Mouse (Mus musculus) heart, embryonic 14.5 days (tissue): ENCODE results near the gene Nt5c1a. TPM values are rescaled to one million over a fixed set of nuclear protein-coding genes. Genes with fewer than 3 reads are reported as not detected.

Source experiments
- ATAC-seq: fragments of 200-750 bp; cut with Nextera tagmentation; 2 replicates; pipeline ENCODE4 v1.8.0; 2017; ENCODE audit warnings: low read depth, moderate TSS enrichment; ENCODE audit not compliant: insufficient number of reproducible peaks, insufficient read depth, low FRiP score
- H3K27ac ChIP-seq, 2 experiments: fragments of 200-500 bp in 1 of 2; fragments of 300-500 bp in 1 of 2; sonication (generic) in 1 of 2; replicated peaks in 1 of 2; 2 replicates each; pipeline ENCODE4 v1.5.1; 2012 to 2014; ENCODE audit warnings: low read depth in 2 of 2, low read length in 2 of 2, control low read depth in 1 of 2, mild to moderate bottlenecking in 1 of 2, mixed read lengths in 1 of 2; ENCODE audit not compliant: control insufficient read depth in 1 of 2, insufficient read depth in 1 of 2
- H3K27me3 ChIP-seq: fragments of 300-500 bp; sonication (generic); 2 replicates; pipeline ENCODE4 v1.6.1; 2014; ENCODE audit warnings: mild to moderate bottlenecking, low read length, control low read depth; ENCODE audit not compliant: control insufficient read depth, insufficient read depth
- H3K36me3 ChIP-seq: fragments of 300-500 bp; sonication (generic); 2 replicates; pipeline ENCODE4 v1.6.1; 2014; ENCODE audit warnings: mild to moderate bottlenecking, control low read depth, low read length, mixed read lengths; ENCODE audit not compliant: control insufficient read depth, insufficient read depth
- H3K4me1 ChIP-seq, 2 experiments: fragments of 200-500 bp in 1 of 2; fragments of 300-500 bp in 1 of 2; sonication (generic) in 1 of 2; 2 replicates each; pipeline ENCODE4 v1.6.1; 2012 to 2014; ENCODE audit warnings: low read length in 2 of 2, control low read depth in 1 of 2, mixed read lengths in 1 of 2; ENCODE audit not compliant: control insufficient read depth in 2 of 2, insufficient read depth in 2 of 2
- H3K4me2 ChIP-seq: fragments of 300-500 bp; sonication (generic); 2 replicates; pipeline ENCODE4 v1.6.1; 2014; ENCODE audit warnings: mild to moderate bottlenecking, low read length
- H3K4me3 ChIP-seq, 2 experiments: fragments of 200-500 bp in 1 of 2; fragments of 300-500 bp in 1 of 2; sonication (generic) in 1 of 2; 2 replicates each; pipeline ENCODE4 v1.5.1; 2012 to 2014; ENCODE audit warnings: low read length in 2 of 2, mild to moderate bottlenecking in 2 of 2, control low read depth in 1 of 2, low read depth in 1 of 2, moderate library complexity in 1 of 2; ENCODE audit not compliant: control insufficient read depth in 1 of 2, insufficient read depth in 1 of 2
- H3K9ac ChIP-seq: fragments of 300-500 bp; sonication (generic); 2 replicates; pipeline ENCODE4 v1.6.1; 2014; ENCODE audit warnings: mild to moderate bottlenecking, low read length
- H3K9me3 ChIP-seq: fragments of 300-500 bp; sonication (generic); 2 replicates; pipeline ENCODE4 v1.6.1; 2016; ENCODE audit warnings: low read length, control low read depth; ENCODE audit not compliant: control insufficient read depth
- WGBS: fragments of 180-500 bp; shearing (Covaris S2); extraction: QIAGEN DNeasy Blood & Tissue Kit; methylation state at CpG from one replicate; pipeline ENCODE4 v1.1.7; 2014; 5-methylcytosine and 5-hydroxymethylcytosine counted together
- polyA plus RNA-seq: library from polyadenylated mRNA; unstranded; fragments of >200 nt; fragmentation: Nextera tagmentation; extraction: Ambion mirVana; gene quantifications from 2 replicates; pipeline ENCODE4 v1.2.1, GENCODE M21; 2014

Nt5c1a gene
- polyA plus RNA-seq, 1 experiment from 2014 or later = 1.7 TPM

DNA sequence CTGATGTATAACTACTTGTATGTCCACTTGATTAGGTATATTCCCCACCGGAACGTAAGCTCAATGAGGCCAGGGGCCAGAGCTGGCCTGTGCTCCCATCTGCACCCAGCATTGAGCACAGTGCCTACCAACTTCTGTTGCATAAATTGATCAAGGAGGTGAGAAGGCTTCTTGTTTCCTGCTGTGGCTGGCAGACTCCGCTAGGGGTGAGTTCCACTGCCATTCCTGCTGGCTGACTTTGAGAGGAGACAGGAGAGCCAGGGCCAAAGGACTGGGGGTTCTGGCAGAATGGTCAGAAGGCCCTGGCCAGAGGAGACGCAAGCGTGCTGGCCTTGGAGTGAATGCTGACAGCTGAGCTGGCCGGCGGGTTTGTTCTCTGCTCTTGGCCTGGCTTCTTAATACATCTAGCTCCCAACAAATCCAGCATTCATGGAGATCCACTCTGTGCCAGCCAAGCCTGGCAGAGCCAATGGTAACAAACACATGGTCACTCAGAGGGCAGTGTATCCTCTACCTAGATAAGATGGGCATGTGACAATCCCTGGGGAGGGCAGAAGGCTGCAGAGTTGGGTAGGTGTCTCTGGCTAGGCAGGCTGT, 47.8 kb downstream of the Nt5c1a start:
- H3K27ac ChIP-seq = peak overlapping the region; percentile 47 to 68
- H3K9me3 ChIP-seq = no peaks in the 10 kb centered on the region
- H3K4me3 ChIP-seq = no peak overlapping the region
- no peaks in the 10 kb centered on the region for H3K27me3 ChIP-seq
- H3K9ac ChIP-seq = peak overlapping the region; percentile 40; the same call in 1 of the 2 replicates
- peaks cover 38 to 47% of the 10 kb centered on the region in 2 experiments for H3K4me1 ChIP-seq
- no peak for ATAC-seq
- WGBS = 57% methylated on average over 7 of the region's 7 CpGs
- H3K36me3 ChIP-seq = no peaks in the 10 kb centered on the region
- H3K4me2 ChIP-seq = no peak overlapping the region

DNA sequence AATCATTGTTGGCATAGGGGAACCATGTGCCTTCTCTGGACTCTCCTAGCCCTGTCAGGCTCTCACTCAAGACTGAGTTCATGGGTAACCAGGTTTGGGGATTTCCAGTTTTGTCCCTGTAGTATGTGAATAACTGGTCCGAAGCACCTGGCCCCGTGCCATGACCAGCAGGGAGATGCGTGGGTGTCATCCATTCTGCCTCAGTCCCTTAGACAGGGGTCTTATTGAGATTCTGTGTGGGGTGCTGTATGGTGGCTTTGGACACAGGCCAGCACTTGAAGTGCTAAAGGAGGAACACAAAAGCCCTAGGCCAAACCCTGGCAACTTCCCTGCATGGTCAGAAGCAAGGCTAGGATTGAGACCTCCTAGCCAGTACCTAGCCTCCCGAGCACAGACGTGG, 50.9 kb downstream of the Nt5c1a start:
- WGBS = 73% methylated on average over 5 of the region's 5 CpGs
- H3K4me2 ChIP-seq = no peak overlapping the region
- H3K27me3 ChIP-seq = no peaks in the 10 kb centered on the region
- H3K9ac ChIP-seq = no peak overlapping the region
- H3K9me3 ChIP-seq = no peaks in the 10 kb centered on the region
- peaks cover 24 to 32% of the 10 kb centered on the region in 2 experiments for H3K4me1 ChIP-seq
- H3K27ac ChIP-seq = no peak overlapping the region
- no peak overlapping the region for H3K4me3 ChIP-seq
- no peaks in the 10 kb centered on the region for H3K36me3 ChIP-seq
- no peak for ATAC-seq

DNA sequence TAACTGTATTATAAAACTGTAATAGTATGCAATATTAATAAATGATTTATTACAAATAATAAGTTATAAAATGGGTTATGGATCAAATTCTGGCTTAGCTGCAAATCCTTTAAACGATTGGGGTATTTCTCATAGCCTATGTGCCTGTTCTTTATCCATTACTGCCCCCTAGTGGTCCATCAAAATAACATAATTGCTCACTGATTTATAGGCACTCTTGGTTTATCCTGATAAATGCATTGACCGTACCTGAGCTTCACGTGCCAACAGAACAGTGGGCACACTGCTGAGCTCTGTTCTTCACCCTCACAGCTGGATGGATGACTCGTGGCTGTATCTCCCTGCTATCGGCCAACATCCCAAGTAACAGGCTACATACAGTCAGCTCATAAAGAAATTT, 53.3 kb downstream of the Nt5c1a start:
- no peak overlapping the region for H3K4me3 ChIP-seq
- H3K9ac ChIP-seq = no peak overlapping the region
- H3K27me3 ChIP-seq = no peaks in the 10 kb centered on the region
- no peak for ATAC-seq
- no peak overlapping the region for H3K4me2 ChIP-seq
- no peaks in the 10 kb centered on the region for H3K9me3 ChIP-seq
- H3K4me1 ChIP-seq = peaks cover 6 to 12% of the 10 kb centered on the region in 2 experiments; a peak in 3 of 4 replicates
- H3K36me3 ChIP-seq = no peaks in the 10 kb centered on the region
- no peak overlapping the region for H3K27ac ChIP-seq
- 20% methylated on average over 5 of the region's 5 CpGs for WGBS

DNA sequence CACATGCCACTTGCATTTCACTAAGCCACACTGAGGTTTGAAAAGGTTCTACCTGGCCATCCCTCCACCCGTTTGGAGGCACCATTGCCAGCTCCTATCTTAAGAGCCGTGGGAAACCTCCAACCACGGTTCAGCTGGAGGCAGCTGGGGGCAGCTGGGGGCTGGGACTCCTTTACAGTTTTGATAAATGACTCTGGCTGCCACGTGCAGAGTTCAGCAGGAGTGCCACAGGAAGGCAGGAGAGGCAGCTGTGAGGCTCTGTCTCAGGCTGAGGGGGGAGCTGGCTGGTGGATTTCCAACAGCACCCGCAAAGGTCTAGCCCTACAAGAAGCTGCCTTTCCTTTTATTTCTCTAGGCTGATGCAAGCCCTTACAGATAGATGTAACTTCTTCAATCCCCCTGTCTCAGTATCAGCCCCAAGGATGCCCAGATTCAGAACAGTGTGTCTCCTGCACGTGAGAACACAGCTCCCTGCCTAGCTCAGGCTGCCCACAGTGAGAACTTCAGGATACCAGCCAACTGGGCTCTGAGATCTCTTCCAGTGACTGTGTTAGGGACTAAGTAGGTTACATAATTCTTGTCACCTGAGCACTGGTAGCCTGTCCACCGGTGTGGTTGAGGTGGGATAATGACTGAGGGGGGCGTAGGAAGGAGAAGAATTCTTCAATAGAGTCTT, 58.9 kb downstream of the Nt5c1a start:
- ATAC-seq = peak; percentile 56; the same call in 1 of the 2 replicates
- no peak overlapping the region for H3K4me3 ChIP-seq

DNA sequence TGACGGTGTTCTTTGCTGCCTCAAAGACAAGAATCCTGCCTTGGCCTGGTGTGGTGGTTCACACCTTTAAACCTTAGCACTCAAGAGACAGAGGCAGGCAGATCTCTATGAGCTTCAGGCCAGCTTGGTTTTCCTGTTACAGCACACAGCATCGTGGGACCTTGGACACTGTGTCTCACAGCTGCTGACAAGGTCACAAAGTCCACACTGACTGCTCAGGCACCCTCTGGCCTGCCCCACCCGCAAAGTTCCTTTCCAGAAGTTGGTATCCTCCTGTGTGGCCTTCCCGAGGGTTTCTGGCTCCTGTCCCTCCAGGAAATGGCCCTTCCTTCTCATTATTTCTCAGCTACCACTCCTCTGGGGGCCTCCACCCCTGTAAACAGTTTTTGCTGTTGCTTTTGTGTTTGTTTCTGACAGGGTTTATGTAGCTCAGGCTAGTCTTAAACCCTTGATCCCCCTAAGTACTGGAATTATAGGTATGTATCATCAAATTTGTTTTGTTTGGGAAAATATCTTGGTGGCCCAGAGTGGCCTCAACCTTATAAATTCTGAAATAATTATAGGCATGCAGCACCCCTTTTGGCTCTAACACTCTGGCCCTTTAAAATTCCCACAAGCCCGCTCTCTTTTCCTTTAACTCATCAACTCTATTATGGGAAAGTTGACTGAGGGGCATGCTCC, 60.6 kb downstream of the Nt5c1a start, which contains the start of gene Pabpc4:
Gene Pabpc4 (plus strand): TSS at position 631 of the 681 bp plus-strand sequence.
- Histone ChIP-seq H3K9ac (no peak within 1 kb of the TSS), H3K4me3 (no peak within 1 kb of the TSS), H3K9me3 (no peaks in the 10 kb centered on the region), H3K36me3 (no peaks in the 10 kb centered on the region), H3K4me2 (no peak within 1 kb of the TSS), H3K27me3 (no peaks in the 10 kb centered on the region), H3K27ac (no peak within 1 kb of the TSS), H3K4me1 (peaks cover 6 to 12% of the 10 kb centered on the region in 2 experiments)
- ATAC-seq = no peak
- WGBS = 55% methylated on average over 5 of the region's 5 CpGs

More for the DNA sequence above, 58.9 kb downstream of the Nt5c1a start:
- Histone ChIP-seq H3K9me3 (no peaks in the 10 kb centered on the region), H3K36me3 (no peaks in the 10 kb centered on the region), H3K9ac (peak overlapping the region; percentile 43; the same call in 1 of the 2 replicates), H3K4me1 (peaks cover 6 to 12% of the 10 kb centered on the region in 2 experiments), H3K27ac (no peak overlapping the region), H3K4me2 (0 out of 2 replicates have a peak overlapping the region, but pooled peaks have one; percentile 2), H3K27me3 (no peaks in the 10 kb centered on the region)
- 19% methylated on average over 8 of the region's 8 CpGs for WGBS

Other genes starting within 250 kb of the Nt5c1a start
- gene Mfsd2a, start 240.3 kb upstream of the Nt5c1a start, polyA plus RNA-seq = 0.38 and 0.42 TPM in 2 replicates
- gene Mycl, start 205.9 kb upstream of the Nt5c1a start, polyA plus RNA-seq = 0.35 and 0.63 TPM in 2 replicates
- 11.1 and 12.1 TPM in 2 replicates for gene Trit1, start 184.9 kb upstream of the Nt5c1a start, polyA plus RNA-seq
- gene Bmp8b, start 96.3 kb upstream of the Nt5c1a start, polyA plus RNA-seq = 0.22 and 0.23 TPM in 2 replicates
- gene Oxct2b, start 85.2 kb upstream of the Nt5c1a start, polyA plus RNA-seq = not detected in 2 replicates
- gene Ppie, start 61.6 kb upstream of the Nt5c1a start, polyA plus RNA-seq = 51.7 and 54.8 TPM in 2 replicates
- 1.0 and 1.1 TPM in 2 replicates for gene Hpcal4, start 18.3 kb upstream of the Nt5c1a start, polyA plus RNA-seq
- 10.7 and 11.4 TPM in 2 replicates for gene Heyl, start 32.1 kb downstream of the Nt5c1a start, polyA plus RNA-seq
- gene Pabpc4, start 60.8 kb downstream of the Nt5c1a start, polyA plus RNA-seq = 63.0 and 80.2 TPM in 2 replicates
- gene Oxct2a, start 122.1 kb downstream of the Nt5c1a start, polyA plus RNA-seq = not detected in 2 replicates
- gene Bmp8a, start 141.7 kb downstream of the Nt5c1a start, polyA plus RNA-seq = not detected in 2 replicates